Mouse (Mus musculus) stomach, postnatal 0 days (tissue): ENCODE results near the gene Vmn1r43. TPM values are rescaled to one million over a fixed set of nuclear protein-coding genes. Genes with fewer than 3 reads are reported as not detected.
"Not testable (repeated sequence)": the region's sequence is repeated elsewhere in the genome, so short reads cannot be mapped to it uniquely, and the experiment has no call there.

Experiments
- ATAC-seq: fragments of 200-750 bp; cut with Nextera tagmentation; 2 replicates; pipeline ENCODE4 v1.8.0; 2017; ENCODE audit not compliant: low FRiP score, low TSS enrichment
- DNase-seq: peaks from one replicate; pipeline ENCODE4 v3.0.0-alpha.2; 2016; ENCODE audit warnings: low spot score
- H3K27ac ChIP-seq: fragments of 300-500 bp; sonication (generic); replicated peaks from 2 replicates; pipeline ENCODE4 v1.5.1; 2014; ENCODE audit warnings: mild to moderate bottlenecking, control low read depth
- H3K27me3 ChIP-seq: fragments of 300-500 bp; sonication (generic); 2 replicates; pipeline ENCODE4 v1.6.1; 2014; ENCODE audit warnings: low read length; ENCODE audit not compliant: control insufficient read depth, insufficient read depth
- H3K36me3 ChIP-seq: fragments of 300-500 bp; sonication (generic); 2 replicates; pipeline ENCODE4 v1.6.1; 2014; ENCODE audit warnings: low read length, mixed read lengths; ENCODE audit not compliant: control insufficient read depth, insufficient read depth
- H3K4me1 ChIP-seq: fragments of 300-500 bp; sonication (generic); replicated peaks from 2 replicates; pipeline ENCODE4 v1.6.1; 2014; ENCODE audit warnings: antibody characterized with exemption; ENCODE audit not compliant: control insufficient read depth, insufficient read depth
- H3K4me2 ChIP-seq: fragments of 300-500 bp; sonication (generic); replicated peaks from 2 replicates; pipeline ENCODE4 v1.6.1; 2014; ENCODE audit warnings: low read depth, mild to moderate bottlenecking, control low read depth, moderate library complexity
- H3K4me3 ChIP-seq: fragments of 300-500 bp; sonication (generic); 2 replicates; pipeline ENCODE4 v1.5.1; 2014; ENCODE audit warnings: low read depth, low read length, control low read depth
- H3K9ac ChIP-seq: fragments of 300-500 bp; sonication (generic); 2 replicates; pipeline ENCODE4 v1.6.1; 2014; ENCODE audit warnings: mild to moderate bottlenecking, low read length, control low read depth, mixed read lengths
- H3K9me3 ChIP-seq: fragments of 300-500 bp; sonication (generic); 2 replicates; pipeline ENCODE4 v1.6.1; 2016; ENCODE audit warnings: low read length; ENCODE audit not compliant: control insufficient read depth
- CTCF ChIP-seq: IDR thresholded peaks from 2 replicates; pipeline ENCODE4 v1.5.1; 2016; ENCODE audit warnings: antibody characterized with exemption, low read depth, mild to moderate bottlenecking, moderate library complexity
- EP300 ChIP-seq: optimal IDR thresholded peaks from 2 replicates; pipeline ENCODE3; 2016; ENCODE audit warnings: antibody characterized with exemption
- WGBS: fragments of 180-500 bp; shearing (Covaris S2); extraction: QIAGEN DNeasy Blood & Tissue Kit; methylation state at CpG from one replicate; pipeline ENCODE4 v1.1.7; 2014; 5-methylcytosine and 5-hydroxymethylcytosine counted together
- polyA plus RNA-seq: library from polyadenylated mRNA; unstranded; fragments of >200 nt; fragmentation: Nextera tagmentation; extraction: Ambion mirVana; gene quantifications from 2 replicates; pipeline ENCODE4 v1.2.1, GENCODE M21; 2015

The Vmn1r43 gene
- polyA plus RNA-seq: 0.11 and 0.12 TPM in 2 replicates

- not testable (repeated sequence) for H3K9me3 ChIP-seq, H3K9ac ChIP-seq, ATAC-seq, DNase-seq, H3K4me1 ChIP-seq, H3K4me3 ChIP-seq, H3K36me3 ChIP-seq, H3K27ac ChIP-seq, H3K4me2 ChIP-seq, H3K27me3 ChIP-seq
- WGBS: 70% methylated on average over 3 of the region's 3 CpGs
Measured at GRCm38 (mm10) chr6:89876313-89876712, at the start of gene Vmn1r43, which contains the start of gene Vmn1r42. Gene Vmn1r43 (minus strand): TSS chr6:89876413. Gene Vmn1r42 (minus strand): TSS chr6:89876413.

GRCm38 (mm10) chr6:89883812-89884211, 7.6 kb upstream of the Vmn1r43 start:
- Histone ChIP-seq H3K36me3 (no peaks in the 10 kb centered on the region), H3K9me3 (no peaks in the 10 kb centered on the region), H3K27me3 (no peaks in the 10 kb centered on the region), H3K4me1 (no peaks in the 10 kb centered on the region), H3K4me3 (no peak overlapping the region), H3K9ac (no peak overlapping the region), H3K4me2 (no peak overlapping the region), H3K27ac (no peak overlapping the region)
- ATAC-seq (no peak), DNase-seq (no peak)
- 30% methylated on average over 2 of the region's 2 CpGs for whole genome bisulfite sequencing
- TF ChIP-seq CTCF (no peak), EP300 (no peak)

- Histone ChIP-seq H3K27me3 (no peaks in the 10 kb centered on the region), H3K4me3 (no peak within 1 kb of the TSS), H3K27ac (no peak within 1 kb of the TSS), H3K4me1 (no peaks in the 10 kb centered on the region), H3K36me3 (no peaks in the 10 kb centered on the region), H3K4me2 (no peak within 1 kb of the TSS), H3K9me3 (no peaks in the 10 kb centered on the region), H3K9ac (no peak within 1 kb of the TSS)
- no peak for DNase-seq
- TF ChIP-seq CTCF (no peak), EP300 (no peak)
- 83% methylated on average over 1 of the region's 1 CpGs for WGBS
- no peak for ATAC-seq
Measured at GRCm38 (mm10) chr6:89883360-89883759, 7.1 kb upstream of the Vmn1r43 start, which contains the start of gene Vmn1r44. Gene Vmn1r44 (plus strand): TSS chr6:89883660.

GRCm38 (mm10) chr6:89880867-89881266, 4.7 kb upstream of the Vmn1r43 start:
- no peaks in the 10 kb centered on the region for H3K36me3 ChIP-seq
- DNase-seq (no peak), ATAC-seq (no peak)
- H3K27me3 ChIP-seq: no peaks in the 10 kb centered on the region
- no peak overlapping the region for H3K9ac ChIP-seq
- no peaks in the 10 kb centered on the region for H3K4me1 ChIP-seq
- no peak overlapping the region for H3K4me3 ChIP-seq
- H3K27ac ChIP-seq: no peak overlapping the region
- no peaks in the 10 kb centered on the region for H3K9me3 ChIP-seq
- no peak for TF ChIP-seq EP300
- no peak for TF ChIP-seq CTCF
- H3K4me2 ChIP-seq: no peak overlapping the region

GRCm38 (mm10) chr6:89876963-89877362, 750 bp upstream of the Vmn1r43 start:
- TF ChIP-seq CTCF (no peak), EP300 (no peak)
- DNase-seq: no peak
- WGBS: 76% methylated on average over 2 of the region's 2 CpGs

GRCm38 (mm10) chr6:89867976-89868375, 8.2 kb downstream of the Vmn1r43 start:
- WGBS: 94% methylated on average over 2 of the region's 2 CpGs
- DNase-seq: no peak
- H3K4me1 ChIP-seq: no peaks in the 10 kb centered on the region
- no peaks in the 10 kb centered on the region for H3K36me3 ChIP-seq
- H3K27ac ChIP-seq: no peak overlapping the region
- no peak for ATAC-seq
- no peaks in the 10 kb centered on the region for H3K27me3 ChIP-seq
- H3K4me3 ChIP-seq: no peak overlapping the region
- TF ChIP-seq EP300: no peak
- no peak for TF ChIP-seq CTCF
- H3K4me2 ChIP-seq: no peak overlapping the region
- no peak overlapping the region for H3K9ac ChIP-seq
- peaks cover 4% of the 10 kb centered on the region; the same call in 1 of the 2 replicates for H3K9me3 ChIP-seq

More at GRCm38 (mm10) chr6:89876963-89877362, 750 bp upstream of the Vmn1r43 start:
- no peaks in the 10 kb centered on the region for H3K36me3 ChIP-seq
- no peaks in the 10 kb centered on the region for H3K4me1 ChIP-seq
- H3K9ac ChIP-seq: no peak overlapping the region
- no peak overlapping the region for H3K4me2 ChIP-seq
- no peak for ATAC-seq
- H3K9me3 ChIP-seq: no peaks in the 10 kb centered on the region
- H3K4me3 ChIP-seq: no peak overlapping the region
- no peaks in the 10 kb centered on the region for H3K27me3 ChIP-seq
- H3K27ac ChIP-seq: no peak overlapping the region
